Mouse (Mus musculus) lung, postnatal 25 days (tissue): ENCODE measurements around the gene Ubqln1.
A peak's percentile ranks its signal among the peaks of the same experiment; 100 is the strongest.

Source experiments
- DNase-seq: peaks from one replicate; pipeline ENCODE4 v3.0.0; 2022; ENCODE audit warnings: low spot score

Gene Ubqln1

DNA sequence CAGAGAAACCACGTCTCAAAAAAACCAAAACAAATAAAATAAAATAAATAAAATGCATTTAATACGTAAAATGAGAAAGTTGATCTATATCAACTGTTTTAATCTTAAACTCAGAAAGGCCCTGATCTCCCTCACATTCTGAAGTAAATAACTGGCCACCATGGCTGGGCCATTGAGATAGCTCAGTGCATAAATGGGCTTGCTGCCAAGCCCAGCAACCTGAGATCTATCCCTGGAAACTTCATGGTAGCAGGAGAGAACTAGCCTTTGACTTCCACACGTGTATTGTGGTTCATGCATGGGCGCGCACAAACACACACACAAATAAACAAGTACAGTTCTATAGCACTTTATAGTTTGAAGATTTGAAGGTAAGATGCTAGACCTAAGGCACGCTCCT lies 14.1 kb downstream of the Ubqln1 start:
- DNase-seq: no peak

DNA sequence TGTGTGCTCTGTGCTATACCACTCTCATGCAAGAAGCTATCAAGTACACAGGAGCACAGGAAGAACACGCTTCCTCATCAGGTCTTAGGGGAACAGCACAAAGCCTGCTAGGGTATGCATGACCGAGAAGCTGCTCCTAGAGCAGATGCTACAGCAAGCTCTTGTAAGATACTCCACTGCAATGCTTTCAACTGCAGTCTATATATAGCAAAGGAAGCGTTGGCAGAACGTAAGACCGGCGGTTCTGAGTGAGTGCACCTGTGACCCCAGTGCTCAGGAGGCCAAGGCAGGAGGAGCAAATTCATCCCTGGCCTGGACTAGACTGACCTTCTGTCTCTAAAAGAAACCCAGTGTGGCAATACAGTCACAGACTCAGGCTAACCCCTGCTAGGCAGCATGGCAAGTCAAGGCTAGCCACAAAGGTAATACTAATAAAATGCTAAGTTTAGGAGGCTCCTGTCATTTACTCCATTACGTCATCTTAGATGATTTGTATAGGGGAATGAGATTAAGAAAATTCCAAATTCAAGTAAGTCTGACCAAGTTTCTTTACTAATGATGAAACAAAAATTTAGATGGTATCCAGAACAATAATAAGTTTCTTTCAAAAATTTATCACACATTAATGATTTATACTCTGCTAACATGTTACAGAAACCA lies 17.3 kb downstream of the Ubqln1 start:
- no peak for DNase-seq

DNA sequence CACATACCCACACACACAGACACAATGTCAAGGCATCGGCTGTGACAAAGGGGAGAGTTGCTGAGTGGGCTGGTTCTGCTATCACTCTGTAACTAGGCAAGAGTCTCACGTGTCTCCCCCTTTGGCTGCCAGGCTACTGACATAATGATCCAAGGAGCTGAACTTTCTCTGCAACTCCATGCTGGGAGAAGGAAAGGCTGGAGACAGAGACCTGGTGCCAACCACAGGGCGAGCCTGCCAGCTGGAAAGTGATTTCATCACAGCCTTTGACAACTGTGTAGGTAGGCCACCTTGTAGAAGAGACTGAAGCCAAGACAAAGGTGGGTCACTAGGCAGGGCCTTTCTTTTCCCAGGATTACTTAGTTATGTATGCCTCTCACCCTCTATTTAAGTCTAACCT lies 18.2 kb downstream of the Ubqln1 start:
- no peak for DNase-seq

DNA sequence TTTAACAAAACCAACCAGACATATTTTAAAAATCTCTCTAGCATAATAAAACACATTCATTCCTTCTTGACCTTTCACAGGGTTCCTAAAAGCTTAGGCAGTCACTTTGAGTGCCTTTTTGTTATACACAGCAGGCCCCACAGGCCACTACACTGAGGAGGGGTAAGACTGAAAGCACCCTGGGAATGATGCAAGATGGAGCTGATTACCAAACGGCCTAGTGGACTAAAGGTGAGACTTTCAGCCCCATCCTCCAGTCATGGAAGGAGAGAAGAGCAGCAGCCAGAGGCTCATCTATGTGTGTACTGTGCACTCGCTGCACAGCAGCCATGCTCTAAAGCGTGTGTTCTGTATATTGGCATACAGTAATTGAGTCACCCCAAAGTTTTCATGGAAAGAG lies 20.5 kb downstream of the Ubqln1 start:
- DNase-seq: no peak

DNA sequence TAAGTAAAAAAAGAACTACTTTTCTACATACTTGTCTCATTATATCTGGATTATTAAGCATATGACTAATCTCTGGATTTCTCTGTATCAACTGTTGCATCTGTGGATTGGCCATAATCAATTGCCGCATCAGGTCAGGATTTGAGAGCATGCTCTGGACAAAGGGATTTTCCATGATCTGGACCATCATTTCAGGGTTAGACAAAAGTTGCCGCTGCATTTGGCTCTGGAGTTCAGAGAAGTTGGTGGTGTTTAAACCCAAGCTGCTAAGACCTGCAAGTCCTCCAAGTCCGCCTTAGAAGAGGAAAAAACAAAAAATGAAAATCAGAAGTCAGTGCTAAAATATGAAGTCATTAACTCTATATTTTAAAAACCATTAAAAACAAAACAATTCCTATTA lies 22.2 kb downstream of the Ubqln1 start:
- DNase-seq: no peak

DNA sequence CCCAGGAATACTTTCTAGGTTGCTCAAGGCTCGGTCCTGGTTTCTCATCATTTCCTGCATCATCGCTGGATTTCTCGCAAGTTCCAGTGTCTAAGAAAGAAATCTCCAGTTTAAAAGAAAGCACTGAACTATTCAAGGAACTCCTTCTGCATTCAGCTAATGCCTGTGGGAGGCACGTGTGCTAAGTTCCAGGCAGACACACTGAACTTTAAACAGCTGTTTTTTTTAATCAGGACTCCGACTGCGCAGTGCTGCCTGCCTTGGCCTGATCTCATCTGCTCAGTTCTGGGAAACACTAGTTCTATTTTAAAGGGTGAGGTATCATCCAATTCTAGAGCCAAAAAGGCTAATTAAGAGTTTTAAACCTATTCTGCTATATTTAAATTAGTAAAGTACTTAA lies 23.3 kb downstream of the Ubqln1 start:
- no peak for DNase-seq

DNA sequence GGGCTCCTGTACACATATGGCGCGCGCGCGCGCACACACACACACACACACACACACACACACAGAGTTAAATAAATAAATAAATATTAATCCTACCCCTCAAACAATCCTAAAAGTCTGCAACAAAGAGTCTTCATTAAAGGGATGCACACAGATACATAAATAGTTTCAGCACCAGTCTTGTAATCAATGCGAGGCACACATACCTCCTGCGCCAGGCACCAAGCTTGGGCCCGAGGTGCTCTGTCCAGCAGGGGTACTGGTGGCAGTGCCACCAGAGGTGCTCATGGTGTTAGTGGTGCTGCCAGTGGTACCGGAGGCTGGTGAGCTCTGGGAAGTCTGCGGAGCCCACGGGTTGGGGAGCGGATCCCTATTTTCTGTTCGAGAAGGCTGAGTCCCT lies 23.9 kb downstream of the Ubqln1 start:
- no peak for DNase-seq

DNA sequence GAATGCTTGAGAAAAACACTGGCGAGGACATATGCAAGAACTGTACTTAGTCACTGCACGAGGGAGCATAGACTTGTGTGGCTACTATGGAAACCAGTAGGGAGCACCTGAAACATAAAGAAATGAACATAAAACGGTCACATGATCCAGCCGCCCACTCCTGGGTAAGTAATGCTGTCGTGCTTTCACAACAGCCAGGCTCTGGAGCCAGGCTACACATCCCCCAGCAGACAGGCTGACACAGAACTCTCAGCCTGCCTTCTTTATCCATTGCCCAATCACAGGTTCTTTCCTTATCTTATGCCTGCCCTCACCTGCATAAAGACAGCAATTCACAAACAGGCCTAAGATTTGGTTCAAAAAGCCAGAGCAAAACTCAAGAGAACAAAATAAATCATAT lies 26.0 kb downstream of the Ubqln1 start:
- DNase-seq: no peak

DNA sequence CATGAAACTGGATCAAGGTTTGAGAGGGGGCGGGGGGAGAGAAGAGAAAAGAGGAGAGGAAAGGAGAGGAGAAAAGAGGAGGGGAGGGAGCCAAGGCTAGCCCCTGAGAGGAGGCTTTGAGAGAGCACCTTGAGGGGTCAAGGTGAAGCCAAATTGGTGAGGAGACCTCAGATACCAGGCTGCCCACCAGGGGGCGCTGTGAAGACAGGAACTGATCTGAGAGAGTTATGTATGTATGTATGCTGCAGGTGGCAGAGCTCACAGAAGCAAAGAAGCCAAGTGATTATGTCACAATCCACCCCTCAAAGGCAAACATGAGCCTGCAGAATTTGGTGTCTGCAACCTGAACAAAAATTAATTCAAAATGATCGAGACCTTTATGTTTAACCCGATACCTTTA lies 27.0 kb downstream of the Ubqln1 start:
- peak; percentile 85 for DNase-seq

DNA sequence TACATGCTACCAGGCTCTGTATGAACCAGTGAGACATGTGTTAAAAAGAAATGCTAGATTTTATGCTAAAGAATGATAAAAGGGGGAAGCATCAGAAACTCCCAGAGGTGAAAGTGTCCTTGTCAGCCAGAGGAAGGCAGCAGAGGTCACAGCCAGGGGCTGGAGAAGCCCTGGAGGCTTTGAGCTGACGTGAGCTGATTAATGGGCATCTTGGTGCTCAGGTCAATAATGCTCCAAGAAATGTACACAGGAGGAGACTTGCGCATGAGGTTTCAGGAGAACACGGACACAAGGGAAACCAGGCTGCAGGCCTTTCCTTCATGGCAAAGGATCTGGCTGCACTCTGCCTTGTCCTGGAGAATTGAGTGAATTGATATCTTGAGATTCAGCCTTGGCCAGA lies 27.7 kb downstream of the Ubqln1 start:
- DNase-seq: no peak

DNA sequence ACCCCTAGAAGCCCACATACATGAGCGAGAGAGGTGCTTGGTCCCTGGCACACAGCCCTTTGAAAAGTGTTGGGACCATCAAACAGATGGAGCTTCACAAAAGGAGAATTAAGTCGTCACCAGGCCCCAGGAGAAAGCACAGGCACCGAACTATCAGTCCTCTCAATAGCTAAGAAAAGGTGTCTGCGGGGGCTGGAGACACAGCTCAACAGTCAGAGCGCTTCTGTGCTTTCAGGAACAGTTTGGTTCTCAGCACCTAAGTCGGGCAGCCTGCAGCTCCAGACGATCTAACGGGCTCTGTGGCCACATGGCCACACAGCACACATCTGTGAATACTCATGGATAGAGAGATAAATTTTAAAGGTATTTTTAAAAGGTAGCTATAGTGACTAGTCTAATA lies 29.2 kb downstream of the Ubqln1 start:
- no peak for DNase-seq

DNA sequence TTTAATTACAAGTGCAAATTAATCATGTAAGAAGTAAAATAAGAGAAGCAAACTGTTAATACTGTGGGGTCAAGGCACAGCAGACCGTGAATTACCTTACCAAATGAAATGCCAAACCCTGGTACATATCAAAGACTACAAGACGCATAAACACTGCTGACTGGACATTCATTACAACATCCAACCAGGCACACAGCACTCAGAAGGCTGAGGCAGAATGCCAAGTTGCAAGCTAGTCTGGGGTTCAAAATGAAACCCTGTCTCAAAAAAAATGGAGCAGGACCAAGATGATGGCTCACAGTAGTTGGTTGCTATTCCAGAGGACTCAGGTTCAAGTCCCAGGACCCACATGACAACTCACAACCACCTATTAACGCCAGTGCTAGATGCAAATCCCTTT lies 31.3 kb downstream of the Ubqln1 start:
- no peak for DNase-seq

DNA sequence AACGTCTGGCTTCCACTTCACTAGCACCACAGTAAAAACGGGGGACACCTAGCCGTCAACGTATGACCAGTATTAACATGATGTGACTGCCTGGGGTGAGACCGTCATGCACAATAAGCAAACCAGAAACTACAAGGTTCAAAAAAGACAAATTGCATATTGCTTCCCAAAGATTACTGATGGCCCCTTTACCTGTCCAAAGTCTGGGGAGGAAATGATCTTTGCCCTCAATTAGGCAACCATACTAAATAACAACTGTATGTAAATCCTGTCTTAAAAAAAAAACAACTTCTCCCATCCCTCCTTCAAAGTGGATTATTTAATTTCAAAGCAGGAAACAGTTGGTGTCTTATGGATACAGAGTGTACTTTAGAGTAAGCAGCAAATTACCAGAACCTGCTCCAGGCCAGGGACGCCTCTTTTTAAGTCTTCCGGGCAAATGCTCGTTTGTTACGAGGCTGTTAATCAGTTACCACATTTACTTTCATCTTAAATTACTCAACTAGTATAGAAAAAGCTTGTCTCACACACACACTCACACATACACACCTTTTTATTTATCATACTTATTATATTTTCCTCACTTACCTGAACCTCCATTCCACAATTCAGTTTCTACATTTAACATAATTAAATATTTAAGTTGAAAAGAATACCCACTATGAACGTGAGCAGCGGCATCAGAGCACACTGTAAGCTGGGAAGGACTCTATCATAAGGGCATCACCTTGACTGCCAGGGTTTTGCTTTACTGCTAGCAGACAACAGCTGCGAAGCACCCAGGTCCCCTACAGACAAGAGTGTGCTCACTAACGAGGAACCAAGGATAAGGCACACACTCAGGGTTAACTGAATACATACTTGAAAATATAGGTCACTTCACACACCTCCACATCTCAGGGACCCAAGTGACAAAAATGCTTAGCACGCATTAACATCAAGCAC lies 33.6 kb downstream of the Ubqln1 start:
- DNase-seq: no peak

DNA sequence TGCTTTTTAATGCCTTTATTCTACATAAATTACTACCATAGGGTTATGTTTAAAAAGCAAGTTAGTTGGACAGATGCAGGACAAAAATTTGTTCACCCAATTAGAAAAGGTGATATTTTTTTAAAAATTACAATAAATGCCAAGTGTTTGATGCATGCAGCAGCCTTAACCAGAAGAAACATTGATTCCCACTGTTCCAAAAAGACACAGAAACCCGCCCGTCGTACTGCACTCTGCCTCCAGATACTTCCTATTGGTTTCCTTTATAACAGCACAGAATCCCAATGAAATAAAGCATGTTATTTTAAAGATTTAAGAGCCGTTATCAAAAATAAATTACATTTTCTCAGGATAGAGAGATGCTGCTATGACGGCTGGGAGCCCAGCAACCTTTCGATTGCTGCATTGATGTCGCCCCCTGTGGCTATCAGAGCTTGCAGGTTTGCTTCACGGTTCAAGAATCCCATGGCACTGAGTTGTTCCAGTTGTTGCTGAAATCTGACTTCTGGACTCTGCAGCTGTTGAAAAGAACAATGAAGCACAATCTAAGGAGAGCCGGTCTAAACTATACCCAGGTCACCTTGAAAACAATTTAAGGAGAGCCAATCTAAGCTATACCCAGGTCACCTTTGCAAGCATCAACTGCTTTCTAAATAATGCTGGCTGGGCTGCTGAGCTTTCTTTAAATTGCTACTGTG lies 37.8 kb downstream of the Ubqln1 start:
- peak; percentile 100 for DNase-seq

DNA sequence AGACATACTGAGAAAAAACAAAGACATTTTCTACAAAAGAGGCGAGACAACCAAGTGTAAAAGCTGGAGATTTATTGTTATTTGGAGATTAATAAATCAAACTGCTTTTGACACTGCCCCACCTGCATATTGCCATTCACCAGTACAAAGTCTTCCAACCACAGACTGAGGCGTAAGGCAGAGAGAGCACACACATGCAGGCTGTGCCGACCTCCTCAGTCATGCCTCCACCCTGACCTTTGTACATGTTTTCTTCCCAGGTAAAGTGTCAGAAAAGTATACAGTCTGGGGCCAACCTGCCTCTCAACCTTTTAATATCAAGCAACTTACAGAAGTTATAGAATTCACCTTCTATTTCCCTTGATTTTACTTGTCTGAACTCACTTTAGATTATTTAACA lies 39.3 kb downstream of the Ubqln1 start:
- no peak for DNase-seq

DNA sequence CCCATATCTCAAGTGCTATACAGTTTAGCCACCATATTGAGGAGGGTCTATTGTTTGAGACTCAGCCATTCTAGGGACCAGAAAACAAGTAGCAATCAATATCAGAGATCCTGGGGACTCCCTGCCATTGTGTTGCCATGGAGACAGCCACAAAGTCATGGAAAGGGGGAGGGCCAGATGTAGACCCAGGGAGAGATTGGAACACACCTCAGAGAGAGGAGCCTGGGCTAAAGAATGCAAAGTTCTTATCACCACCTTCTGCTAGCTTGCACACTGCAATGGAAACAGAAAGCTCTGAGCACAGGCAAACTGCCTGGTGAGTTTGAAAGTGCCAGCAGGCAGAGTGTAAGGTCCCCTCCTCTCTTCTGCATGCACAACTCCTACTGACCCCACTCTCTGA lies 47.3 kb downstream of the Ubqln1 start:
- no peak for DNase-seq

DNA sequence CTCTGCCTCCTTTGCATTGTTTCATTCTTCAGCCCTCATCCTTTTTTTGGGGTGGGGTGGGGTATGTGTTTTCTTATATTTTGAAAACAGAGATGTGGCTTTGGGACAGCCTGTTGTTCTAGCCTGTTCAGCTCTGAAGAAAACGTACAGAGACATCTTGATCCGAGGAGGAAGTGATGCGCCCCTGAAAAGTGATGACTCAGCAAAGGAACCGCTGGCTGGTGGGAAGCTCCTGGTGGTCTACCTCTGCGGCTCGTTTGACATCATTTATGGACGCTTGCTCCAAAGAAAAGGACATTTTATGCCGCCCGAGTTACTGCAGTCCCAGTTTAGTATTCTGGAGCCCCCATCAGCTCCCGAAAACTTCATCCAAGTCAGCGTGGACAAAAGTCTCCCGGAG lies 52.1 kb downstream of the Ubqln1 start:
- DNase-seq: no peak

DNA sequence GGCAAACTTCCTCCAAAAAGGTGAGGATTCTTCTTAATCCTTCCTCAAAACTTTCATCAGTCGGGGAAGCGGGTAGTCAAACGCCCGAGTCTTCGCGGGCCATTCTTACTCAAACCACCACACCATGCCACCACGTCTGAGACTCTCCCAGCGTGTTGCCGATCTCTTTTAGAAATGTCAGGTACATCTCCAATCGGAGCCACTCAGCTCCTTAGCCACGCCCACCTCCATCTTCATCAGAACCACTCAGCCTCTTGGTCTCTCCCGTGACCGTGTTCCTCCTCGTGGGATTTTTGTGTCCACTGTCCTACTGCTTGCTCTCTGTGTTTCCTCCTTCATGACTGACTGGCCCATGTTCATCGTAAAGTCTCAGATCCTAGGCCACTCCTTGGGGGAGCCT lies 54.7 kb downstream of the Ubqln1 start:
- DNase-seq: no peak

DNA sequence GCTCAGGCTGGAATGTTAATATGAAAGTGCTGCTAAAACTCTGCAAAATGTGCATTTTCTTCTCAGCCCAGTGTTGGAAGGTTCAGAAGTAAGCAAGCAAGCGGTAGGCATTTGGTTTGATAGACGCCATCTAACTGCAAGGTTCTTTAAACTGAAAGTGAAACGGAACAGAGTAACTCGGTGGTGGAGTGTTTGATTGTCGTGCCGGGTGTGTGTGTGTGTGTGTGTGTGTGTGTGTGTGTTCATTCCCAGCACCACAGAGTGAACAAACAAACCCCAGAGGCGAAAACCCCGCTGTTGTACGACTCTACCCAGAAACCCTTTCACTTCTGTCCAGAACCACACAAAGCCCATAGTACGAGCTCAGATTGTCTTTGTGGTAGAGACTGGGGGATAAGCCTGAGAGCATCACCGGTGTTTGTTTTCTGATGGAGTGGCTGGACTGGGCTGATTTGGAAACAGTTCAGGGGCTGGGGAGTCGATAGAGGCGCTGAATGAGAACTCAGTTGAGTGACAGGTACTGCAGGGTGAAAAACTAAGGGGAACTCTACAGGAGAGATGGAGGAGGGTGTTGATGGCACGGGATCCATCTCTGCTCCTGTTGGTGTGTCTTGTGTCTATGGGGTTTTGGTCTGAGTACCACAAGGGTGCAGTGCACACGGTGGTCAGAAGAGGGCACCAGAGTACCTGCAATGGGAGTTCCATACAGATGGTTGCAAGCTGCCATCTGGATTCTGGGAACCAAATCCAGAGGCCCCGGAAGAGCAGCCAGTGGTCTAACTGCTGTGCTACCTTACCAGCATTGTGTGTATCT lies 57.1 kb downstream of the Ubqln1 start:
- DNase-seq: peak; percentile 90

DNA sequence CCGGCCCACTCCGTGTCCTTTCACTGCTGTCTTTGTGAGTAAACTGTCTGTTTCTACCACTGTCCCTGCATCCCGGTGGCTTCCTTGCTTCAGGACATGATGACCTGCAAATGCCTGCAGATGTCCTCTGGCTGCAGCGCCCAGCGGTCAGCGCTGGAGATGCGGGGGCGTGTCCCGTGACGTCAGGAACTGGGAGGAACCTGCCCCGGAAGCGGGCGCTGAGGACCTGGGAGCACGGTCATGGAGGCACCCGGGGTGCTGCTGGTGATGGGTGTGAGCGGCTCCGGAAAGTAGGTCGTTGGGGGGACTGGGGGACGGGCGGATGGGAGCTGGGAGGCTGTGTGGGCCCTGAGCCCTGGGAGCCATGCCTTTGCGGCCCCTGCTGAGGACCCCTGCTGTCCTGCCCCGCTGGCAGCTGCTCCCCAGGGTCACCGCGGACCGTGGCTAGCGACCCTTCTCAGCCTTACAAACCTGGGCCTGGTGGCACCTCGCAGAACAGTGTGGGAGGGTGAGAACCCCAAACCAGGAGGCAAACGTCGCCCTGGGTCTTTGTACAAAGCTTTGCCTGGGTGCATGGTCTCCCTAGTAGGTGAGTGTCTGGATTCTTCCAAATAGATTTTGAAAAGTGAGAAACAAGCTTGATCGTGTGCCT lies 57.9 kb downstream of the Ubqln1 start, which contains the start of gene Idnk:
Idnk (plus strand) TSS at position 203 of the 652 bp plus-strand sequence.
- DNase-seq: peak; percentile 92

DNA sequence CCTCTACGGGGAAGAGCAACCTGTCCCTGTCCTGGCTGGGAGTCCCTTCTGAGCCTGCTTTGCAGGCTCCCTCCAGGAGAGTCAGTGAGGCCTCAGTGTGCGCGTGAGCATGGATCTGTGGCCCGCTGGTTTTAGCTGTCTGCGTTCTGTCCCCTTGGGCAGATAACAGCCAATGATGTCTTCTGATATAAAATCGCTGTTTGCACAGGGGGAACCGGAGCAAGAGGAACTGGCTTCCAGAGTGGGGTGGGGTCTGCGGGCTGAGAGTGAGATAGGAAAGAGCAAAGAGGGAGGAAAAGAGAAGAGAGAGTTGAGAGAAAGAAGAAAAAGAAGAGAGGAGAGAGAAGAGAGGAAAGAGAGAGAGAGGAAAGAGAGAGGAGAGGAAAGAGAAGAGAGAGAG lies 58.4 kb downstream of the Ubqln1 start:
- DNase-seq: no peak

DNA sequence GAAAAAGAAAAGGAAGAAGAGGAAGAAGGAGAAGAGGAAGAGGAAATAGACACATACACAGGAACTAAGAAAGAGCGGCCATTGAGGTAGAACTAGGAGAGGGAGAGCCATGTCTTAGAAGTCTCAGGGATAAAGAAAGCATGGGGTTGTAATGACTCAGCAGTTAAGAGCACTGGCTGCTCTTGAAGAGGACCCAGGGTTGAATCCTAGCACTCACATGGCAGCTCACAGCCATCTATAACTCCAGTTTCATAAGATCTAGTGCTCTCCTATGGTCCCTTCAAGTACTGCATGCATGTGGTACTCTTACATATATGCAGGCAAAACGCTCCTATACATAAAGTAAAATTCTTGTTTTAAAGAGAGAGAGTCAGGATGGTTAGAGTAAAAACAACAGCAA lies 59.4 kb downstream of the Ubqln1 start:
- DNase-seq: no peak
